Mouse (Mus musculus) midbrain, embryonic 11.5 days (tissue): Measurements from ENCODE around the gene Zfp148. TPM values are rescaled to one million over a fixed set of nuclear protein-coding genes. Genes with fewer than 3 reads are reported as not detected.
"Not testable (repeated sequence)": the region's sequence is repeated elsewhere in the genome, so short reads cannot be mapped to it uniquely, and the experiment has no call there.

Experiments
- ATAC-seq: fragments of 200-750 bp; cut with Nextera tagmentation; 2 replicates; pipeline ENCODE4 v1.8.0; 2017; ENCODE audit warnings: moderate TSS enrichment, moderate library complexity; ENCODE audit not compliant: low FRiP score
- DNase-seq: peaks from one replicate; pipeline ENCODE4 v3.0.0; 2015; ENCODE audit warnings: low spot score; ENCODE audit errors: missing footprints
- H3K27ac ChIP-seq: fragments of 300-500 bp; sonication (generic); 2 replicates; pipeline ENCODE4 v1.5.1; 2014; ENCODE audit warnings: low read depth, low read length
- H3K27me3 ChIP-seq: fragments of 300-500 bp; sonication (generic); 2 replicates; pipeline ENCODE4 v1.6.1; 2014; ENCODE audit warnings: mild to moderate bottlenecking, low read length, moderate library complexity, mixed read lengths; ENCODE audit not compliant: control insufficient read depth, insufficient read depth
- H3K36me3 ChIP-seq: fragments of 300-500 bp; sonication (generic); 2 replicates; pipeline ENCODE4 v1.6.1; 2014; ENCODE audit warnings: mild to moderate bottlenecking, low read length, moderate library complexity, mixed read lengths; ENCODE audit not compliant: control insufficient read depth, insufficient read depth
- H3K4me1 ChIP-seq: fragments of 300-500 bp; sonication (generic); 2 replicates; pipeline ENCODE4 v1.6.1; 2014; ENCODE audit warnings: low read length; ENCODE audit not compliant: control insufficient read depth, insufficient read depth
- H3K4me2 ChIP-seq: fragments of 300-500 bp; sonication (generic); 2 replicates; pipeline ENCODE4 v1.6.1; 2014; ENCODE audit warnings: mild to moderate bottlenecking, moderate library complexity
- H3K4me3 ChIP-seq: fragments of 300-500 bp; sonication (generic); 2 replicates; pipeline ENCODE4 v1.5.1; 2014; ENCODE audit warnings: low read depth, low read length
- H3K9ac ChIP-seq: fragments of 300-500 bp; sonication (generic); 2 replicates; pipeline ENCODE4 v1.6.1; 2014; ENCODE audit warnings: low read length
- H3K9me3 ChIP-seq: fragments of 300-500 bp; sonication (generic); 2 replicates; pipeline ENCODE4 v1.6.1; 2016; ENCODE audit warnings: low read length; ENCODE audit not compliant: control insufficient read depth
- WGBS: fragments of 180-500 bp; shearing (Covaris S2); extraction: QIAGEN DNeasy Blood & Tissue Kit; methylation state at CpG from one replicate; pipeline ENCODE4 v1.1.7; 2014; 5-methylcytosine and 5-hydroxymethylcytosine counted together
- polyA plus RNA-seq: library from polyadenylated mRNA; unstranded; fragments of >200 nt; fragmentation: Nextera tagmentation; extraction: Ambion mirVana; gene quantifications from 2 replicates; pipeline ENCODE4 v1.2.1, GENCODE M21; 2014

Zfp148 gene
- 49.1 and 53.8 TPM in 2 replicates for polyA plus RNA-seq

DNA sequence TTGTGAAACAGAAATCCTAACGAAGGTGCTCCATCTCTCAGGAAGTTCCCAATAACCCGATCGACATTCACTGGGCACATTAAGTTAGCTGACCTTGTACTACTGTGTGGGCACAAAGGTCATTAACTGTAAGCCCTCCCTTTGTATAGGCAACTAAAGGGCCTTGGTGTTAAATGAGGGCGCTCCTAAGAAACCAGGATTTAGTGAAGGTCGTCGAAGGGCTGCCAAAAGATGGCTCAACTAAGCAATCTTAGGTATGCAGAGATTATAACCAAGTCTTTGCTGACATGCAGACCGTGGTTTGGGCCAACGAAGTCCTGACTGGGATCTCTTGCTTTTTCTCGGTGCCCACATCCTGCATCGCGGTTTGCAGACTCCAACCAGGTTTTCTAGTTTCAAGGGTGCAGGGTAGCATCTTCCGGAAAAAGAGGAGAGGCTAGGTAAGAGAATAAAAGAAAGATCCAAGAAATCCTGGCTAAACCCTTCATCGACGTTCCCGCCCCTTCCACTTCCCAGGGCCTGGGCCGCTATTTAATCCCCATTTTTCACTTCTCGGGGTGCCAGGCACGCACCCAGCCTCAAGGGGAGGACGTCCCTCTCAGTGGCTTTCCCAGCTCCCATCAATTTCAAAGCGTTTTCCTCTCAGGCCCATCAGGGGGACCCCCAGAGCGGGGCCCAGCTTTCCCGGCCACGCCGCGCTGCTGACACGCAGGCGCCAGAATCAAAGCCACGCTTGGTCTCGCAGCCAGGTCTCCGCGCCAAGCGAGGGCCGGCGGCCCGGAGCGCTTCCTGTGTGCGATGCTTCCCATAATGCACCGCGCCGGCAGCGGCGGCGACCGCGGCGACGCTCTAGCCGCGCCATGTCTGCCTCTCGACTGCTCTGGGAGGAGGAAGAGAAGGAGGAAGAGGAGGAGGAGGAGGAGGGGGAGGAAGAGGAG is at the start of gene Zfp148:
TSS of gene Zfp148 (plus strand) at position 893 of the 938 bp plus-strand sequence.
- Histone ChIP-seq H3K9ac (peak within 1 kb of the TSS; percentile 97), H3K4me1 (peaks cover 11% of the 10 kb centered on the region; the same call in 1 of the 2 replicates), H3K4me3 (peak within 1 kb of the TSS; percentile 99), H3K4me2 (peak within 1 kb of the TSS; percentile 93), H3K27ac (peak within 1 kb of the TSS; percentile 87)
- DNase-seq (peak; percentile 99), ATAC-seq (peak; percentile 95)
- not testable (repeated sequence) for H3K36me3 ChIP-seq, H3K9me3 ChIP-seq, H3K27me3 ChIP-seq
- 5% methylated on average over 45 of the region's 50 CpGs for WGBS

DNA sequence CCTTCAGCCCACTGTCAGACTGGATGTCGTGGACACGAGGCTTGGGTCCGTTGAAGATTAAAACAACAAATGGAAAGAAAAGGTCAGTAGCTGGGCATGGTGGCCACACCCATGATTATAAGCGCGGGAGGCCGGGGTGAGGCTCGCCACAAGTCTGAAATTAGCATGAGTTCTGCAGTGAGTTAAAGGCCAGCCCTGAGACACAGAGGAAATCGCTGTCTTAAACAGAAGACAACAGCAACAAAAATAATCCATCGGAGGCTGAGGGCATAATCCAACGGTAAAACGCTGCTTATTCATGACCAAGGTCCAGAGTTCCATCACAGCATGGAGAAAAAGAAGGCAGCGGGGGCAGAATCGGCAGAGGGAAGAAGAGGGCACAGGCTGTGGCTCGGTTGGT is 47.6 kb upstream of the Zfp148 start:
- Histone ChIP-seq H3K4me1 (no peaks in the 10 kb centered on the region), H3K27me3 (no peaks in the 10 kb centered on the region), H3K36me3 (no peaks in the 10 kb centered on the region), H3K4me3 (no peak overlapping the region), H3K27ac (no peak overlapping the region), H3K9me3 (no peaks in the 10 kb centered on the region), H3K4me2 (no peak overlapping the region), H3K9ac (no peak overlapping the region)
- WGBS = 84% methylated on average over 14 of the region's 14 CpGs
- ATAC-seq = no peak
- no peak for DNase-seq

DNA sequence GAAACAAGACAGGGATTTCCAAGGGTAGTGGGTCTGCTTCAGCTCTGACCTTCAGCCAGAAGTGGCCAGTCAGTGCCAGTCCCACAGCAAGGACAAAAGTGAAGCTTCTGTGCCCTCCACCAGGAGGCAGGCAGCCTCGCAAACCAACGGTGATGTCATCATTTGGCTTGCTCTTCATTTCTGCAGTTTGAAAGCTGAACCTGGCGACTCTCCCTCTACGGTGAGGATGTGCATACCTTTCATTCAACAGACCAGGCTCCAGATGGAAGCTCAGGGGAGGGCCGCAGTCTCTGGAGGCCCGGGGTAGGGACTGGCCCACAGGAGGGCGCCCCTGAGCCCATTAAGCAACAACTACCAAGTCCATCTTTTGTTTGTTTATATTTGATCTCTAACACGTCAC is 43.5 kb upstream of the Zfp148 start:
- 21% methylated on average over 8 of the region's 8 CpGs for WGBS
- Histone ChIP-seq H3K9me3 (no peaks in the 10 kb centered on the region), H3K4me3 (no peak overlapping the region), H3K36me3 (no peaks in the 10 kb centered on the region), H3K4me1 (no peaks in the 10 kb centered on the region), H3K4me2 (no peak overlapping the region), H3K9ac (no peak overlapping the region), H3K27me3 (no peaks in the 10 kb centered on the region), H3K27ac (no peak overlapping the region)
- no peak for ATAC-seq
- DNase-seq = peak; percentile 92

DNA sequence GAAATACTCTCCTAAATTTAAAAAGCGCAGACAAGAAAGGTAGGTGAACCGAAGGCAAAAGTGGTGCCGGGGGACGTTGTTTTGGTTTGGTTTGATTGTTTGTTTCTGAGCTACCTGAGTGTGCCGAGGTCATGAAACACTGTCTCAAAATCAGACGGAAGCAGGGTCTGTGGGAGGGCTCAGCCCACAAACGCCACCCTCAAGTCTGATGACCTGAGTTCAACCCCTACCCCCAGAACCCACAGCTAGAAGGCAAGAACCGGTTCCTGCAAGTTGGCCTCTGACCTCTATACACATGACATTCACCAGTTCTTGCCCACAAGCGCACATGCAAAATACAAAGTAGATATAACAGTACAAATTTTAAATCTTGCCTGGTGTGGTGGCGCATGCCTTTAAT is 43.0 kb upstream of the Zfp148 start:
- Histone ChIP-seq H3K9ac (no peak overlapping the region), H3K4me1 (no peaks in the 10 kb centered on the region), H3K36me3 (no peaks in the 10 kb centered on the region), H3K27me3 (no peaks in the 10 kb centered on the region), H3K9me3 (no peaks in the 10 kb centered on the region), H3K27ac (no peak overlapping the region), H3K4me2 (no peak overlapping the region), H3K4me3 (no peak overlapping the region)
- DNase-seq (no peak), ATAC-seq (no peak)
- WGBS = 86% methylated on average over 10 of the region's 10 CpGs

DNA sequence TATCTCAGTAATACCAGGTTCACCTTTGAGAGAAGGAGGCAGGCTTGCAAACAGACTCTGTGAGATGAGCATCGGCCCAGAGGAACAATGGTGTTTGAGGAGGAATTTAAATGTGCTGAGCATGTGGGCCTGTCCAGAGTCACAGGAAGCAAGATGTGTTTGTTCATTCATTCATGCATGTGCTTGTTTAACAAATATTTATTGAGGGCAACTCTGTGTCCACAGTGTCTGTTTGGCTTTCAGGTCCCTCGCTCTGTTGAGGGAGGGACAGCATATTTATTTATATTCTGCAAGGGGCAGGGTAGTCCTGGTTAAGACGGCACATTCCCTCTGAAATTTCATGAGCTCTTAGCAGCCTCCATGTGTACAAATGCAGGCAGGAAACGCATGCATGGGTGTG is 42.1 kb upstream of the Zfp148 start:
- DNase-seq (no peak), ATAC-seq (no peak)
- H3K27ac ChIP-seq = no peak overlapping the region
- H3K27me3 ChIP-seq = no peaks in the 10 kb centered on the region
- no peaks in the 10 kb centered on the region for H3K9me3 ChIP-seq
- no peak overlapping the region for H3K4me3 ChIP-seq
- WGBS = 69% methylated on average over 4 of the region's 4 CpGs
- H3K4me1 ChIP-seq = no peaks in the 10 kb centered on the region
- H3K9ac ChIP-seq = no peak overlapping the region
- H3K36me3 ChIP-seq = no peaks in the 10 kb centered on the region
- H3K4me2 ChIP-seq = no peak overlapping the region

DNA sequence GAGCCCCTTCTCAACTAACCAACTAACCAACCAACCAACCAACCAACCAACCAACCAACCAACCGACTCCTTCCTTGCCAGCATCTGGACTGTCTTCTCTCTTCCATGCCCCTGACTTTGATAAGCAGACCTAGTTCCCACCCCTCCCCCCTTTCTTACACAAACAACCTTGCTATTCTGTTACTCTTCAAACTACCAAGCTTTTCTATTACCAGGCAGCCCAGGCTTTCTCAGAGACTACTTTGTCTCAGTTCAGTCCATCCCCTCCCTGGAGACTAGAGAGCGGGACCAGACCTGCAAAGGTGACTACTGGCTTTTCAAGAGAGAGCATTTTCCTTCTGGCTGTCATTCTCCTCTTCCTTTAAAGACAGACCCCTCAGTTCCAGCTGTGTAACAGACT is 41.2 kb upstream of the Zfp148 start:
- Histone ChIP-seq H3K4me1 (no peaks in the 10 kb centered on the region), H3K36me3 (no peaks in the 10 kb centered on the region), H3K27ac (no peak overlapping the region), H3K27me3 (no peaks in the 10 kb centered on the region), H3K4me2 (no peak overlapping the region), H3K9me3 (no peaks in the 10 kb centered on the region), H3K9ac (no peak overlapping the region), H3K4me3 (no peak overlapping the region)
- 86% methylated on average over 2 of the region's 2 CpGs for WGBS
- no peak for DNase-seq
- ATAC-seq = no peak

DNA sequence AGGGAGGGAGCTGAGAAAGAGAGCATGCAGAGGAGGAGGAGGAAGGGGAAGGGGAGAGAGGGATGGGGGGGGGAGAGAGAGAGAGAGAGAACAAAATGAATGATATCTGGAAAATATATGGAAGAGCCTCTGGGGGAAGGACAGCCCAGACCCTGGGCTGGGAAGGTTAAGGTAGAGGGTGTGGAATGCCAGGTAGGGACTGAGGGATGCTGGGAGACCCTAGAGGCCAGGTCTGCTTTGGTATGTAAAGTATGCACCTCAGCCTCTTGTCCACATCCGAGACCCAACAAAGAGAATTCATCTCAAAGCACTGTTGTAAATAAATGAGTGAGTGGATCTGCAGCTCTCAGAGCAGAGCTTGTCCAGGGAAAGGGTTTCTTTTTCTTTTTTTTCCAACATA is 38.3 kb upstream of the Zfp148 start:
- no peak overlapping the region for H3K9ac ChIP-seq
- H3K4me1 ChIP-seq = no peaks in the 10 kb centered on the region
- H3K27me3 ChIP-seq = no peaks in the 10 kb centered on the region
- DNase-seq (no peak), ATAC-seq (no peak)
- H3K4me3 ChIP-seq = no peak overlapping the region
- H3K27ac ChIP-seq = no peak overlapping the region
- H3K4me2 ChIP-seq = no peak overlapping the region
- 53% methylated on average over 1 of the region's 1 CpGs for WGBS
- H3K9me3 ChIP-seq = no peaks in the 10 kb centered on the region
- H3K36me3 ChIP-seq = no peaks in the 10 kb centered on the region

DNA sequence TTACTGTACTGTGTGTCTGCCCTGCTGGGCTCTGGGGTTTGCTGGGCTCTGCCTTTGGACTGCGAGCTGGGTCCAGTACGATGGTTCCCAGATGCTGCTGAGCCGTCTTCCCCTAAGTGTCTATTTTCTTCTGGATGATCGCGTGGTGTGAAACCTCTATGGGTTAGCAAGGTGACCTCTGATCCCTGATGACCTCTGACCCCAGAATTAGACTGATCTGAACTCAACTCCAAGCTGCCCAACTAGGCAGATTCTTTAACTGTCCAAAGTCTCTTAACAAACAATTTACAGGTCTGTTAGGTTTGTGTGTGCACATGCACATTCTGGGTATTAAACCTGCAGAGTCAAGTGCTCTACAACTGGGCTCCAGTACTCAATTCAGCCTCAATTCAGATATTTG is 37.5 kb upstream of the Zfp148 start:
- Histone ChIP-seq H3K4me1 (no peaks in the 10 kb centered on the region), H3K27me3 (no peaks in the 10 kb centered on the region), H3K9ac (no peak overlapping the region), H3K9me3 (no peaks in the 10 kb centered on the region), H3K4me2 (no peak overlapping the region), H3K4me3 (no peak overlapping the region), H3K36me3 (no peaks in the 10 kb centered on the region), H3K27ac (no peak overlapping the region)
- no peak for DNase-seq
- ATAC-seq = no peak
- 52% methylated on average over 5 of the region's 5 CpGs for WGBS

DNA sequence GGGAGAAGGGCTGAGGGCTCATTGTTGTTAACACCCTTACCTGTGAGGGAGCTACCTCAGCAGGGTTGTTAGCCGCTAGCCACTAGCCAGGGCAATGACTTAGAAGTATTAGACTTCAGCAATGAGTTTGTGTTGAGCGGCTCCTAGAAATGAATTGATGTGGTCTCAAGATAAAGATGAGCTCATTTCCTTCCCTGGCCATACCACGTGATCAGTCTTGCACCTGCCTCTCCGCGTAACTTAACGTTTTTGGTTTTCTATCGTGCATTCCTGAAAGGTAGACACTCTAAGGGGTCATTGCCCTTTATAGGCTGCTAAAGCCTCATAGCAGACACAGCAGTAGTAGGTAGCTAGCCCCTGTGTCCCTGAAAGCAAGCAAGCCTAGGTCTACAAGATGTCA is 37.0 kb upstream of the Zfp148 start:
- H3K9me3 ChIP-seq = no peaks in the 10 kb centered on the region
- no peak overlapping the region for H3K27ac ChIP-seq
- DNase-seq (no peak), ATAC-seq (no peak)
- H3K4me2 ChIP-seq = no peak overlapping the region
- no peaks in the 10 kb centered on the region for H3K27me3 ChIP-seq
- WGBS = 91% methylated on average over 7 of the region's 7 CpGs
- H3K4me1 ChIP-seq = no peaks in the 10 kb centered on the region
- H3K4me3 ChIP-seq = no peak overlapping the region
- H3K36me3 ChIP-seq = no peaks in the 10 kb centered on the region
- H3K9ac ChIP-seq = no peak overlapping the region
